Mouse (Mus musculus) midbrain, embryonic 10.5 days (tissue): Measurements from ENCODE around the gene Plekhn1. TPM values are rescaled to one million over a fixed set of nuclear protein-coding genes. Genes with fewer than 3 reads are reported as not detected.

Experiments
- DNase-seq: peaks from one replicate; pipeline ENCODE4 v3.0.0-alpha.2; 2017; ENCODE audit warnings: low spot score
- H3K27ac ChIP-seq: fragments of 300-500 bp; sonication (generic); replicated peaks from 2 replicates; pipeline ENCODE4 v1.5.1; 2016; ENCODE audit warnings: mild to moderate bottlenecking
- H3K27me3 ChIP-seq: fragments of 300-500 bp; sonication (generic); 2 replicates; pipeline ENCODE4 v1.6.1; 2016; ENCODE audit warnings: low read depth, mild to moderate bottlenecking; ENCODE audit not compliant: poor library complexity, severe bottlenecking
- H3K36me3 ChIP-seq: fragments of 300-500 bp; sonication (generic); 2 replicates; pipeline ENCODE4 v1.6.1; 2016; ENCODE audit warnings: mild to moderate bottlenecking, moderate library complexity
- H3K4me1 ChIP-seq: fragments of 300-500 bp; sonication (generic); 2 replicates; pipeline ENCODE4 v1.6.1; 2016
- H3K4me3 ChIP-seq: fragments of 300-500 bp; sonication (generic); 2 replicates; pipeline ENCODE4 v1.5.1; 2016; ENCODE audit warnings: mild to moderate bottlenecking, moderate library complexity
- H3K9me3 ChIP-seq: fragments of 300-500 bp; sonication (generic); replicated peaks from 2 replicates; pipeline ENCODE4 v1.6.1; 2016; ENCODE audit warnings: mild to moderate bottlenecking
- WGBS: fragments of 180-500 bp; shearing (Covaris S2); methylation state at CpG from one replicate; pipeline ENCODE4 v1.1.7; 2016; 5-methylcytosine and 5-hydroxymethylcytosine counted together
- polyA plus RNA-seq: library from polyadenylated mRNA; unstranded; fragments of >200 nt; fragmentation: Nextera tagmentation; extraction: Ambion mirVana; gene quantifications from 2 replicates; pipeline ENCODE4 v1.2.1, GENCODE M21; 2016

Plekhn1 gene
- polyA plus RNA-seq, 1 experiment from 2014 or later = 23.2 TPM

- DNase-seq = peak; percentile 48
- Histone ChIP-seq H3K27ac (peak overlapping the region; percentile 89), H3K9me3 (no peaks in the 10 kb centered on the region), H3K27me3 (peaks cover 40% of the 10 kb centered on the region), H3K4me3 (peak overlapping the region; percentile 67), H3K36me3 (peaks cover 26% of the 10 kb centered on the region), H3K4me1 (peaks cover 40% of the 10 kb centered on the region)
- WGBS = under 1% methylated on average over 49 of the region's 49 CpGs
Observed at GRCm38 (mm10) chr4:156203413-156204131, 31.1 kb downstream of the Plekhn1 start.

- H3K36me3 ChIP-seq = peaks cover 20% of the 10 kb centered on the region
- H3K27me3 ChIP-seq = peaks cover 40% of the 10 kb centered on the region
- under 1% methylated on average over 36 of the region's 39 CpGs for WGBS
- DNase-seq = peak; percentile 87
- H3K27ac ChIP-seq = peak within 1 kb of the TSS; percentile 89
- peak within 1 kb of the TSS; percentile 67 for H3K4me3 ChIP-seq
- peaks cover 46% of the 10 kb centered on the region for H3K4me1 ChIP-seq
- no peaks in the 10 kb centered on the region for H3K9me3 ChIP-seq
Observed at GRCm38 (mm10) chr4:156203001-156203412, 31.6 kb downstream of the Plekhn1 start, which contains the start of gene AW011738. Gene AW011738, plus strand, starts transcription at chr4:156203304.

GRCm38 (mm10) chr4:156202462-156202893, 32.2 kb downstream of the Plekhn1 start:
- WGBS = 54% methylated on average over 12 of the region's 12 CpGs
- H3K27me3 ChIP-seq = peaks cover 40% of the 10 kb centered on the region
- no peaks in the 10 kb centered on the region for H3K9me3 ChIP-seq
- H3K4me1 ChIP-seq = peaks cover 49% of the 10 kb centered on the region
- H3K27ac ChIP-seq = peak overlapping the region; percentile 89
- no peak for DNase-seq
- peaks cover 16% of the 10 kb centered on the region for H3K36me3 ChIP-seq
- peak overlapping the region; percentile 67 for H3K4me3 ChIP-seq

- Histone ChIP-seq H3K36me3 (peaks cover 2% of the 10 kb centered on the region; the same call in 1 of the 2 replicates), H3K9me3 (no peaks in the 10 kb centered on the region), H3K4me1 (peaks cover 63% of the 10 kb centered on the region), H3K27me3 (peaks cover 41% of the 10 kb centered on the region), H3K27ac (no peak within 1 kb of the TSS), H3K4me3 (no peak within 1 kb of the TSS)
- WGBS = 66% methylated on average over 10 of the region's 10 CpGs
- DNase-seq = no peak
Observed at GRCm38 (mm10) chr4:156200623-156201475, 33.8 kb downstream of the Plekhn1 start, which contains the start of gene Isg15. Gene Isg15, minus strand, starts transcription at chr4:156200818.

- under 1% methylated on average over 16 of the region's 26 CpGs for WGBS
Observed at GRCm38 (mm10) chr4:156197829-156198205, 36.8 kb downstream of the Plekhn1 start.

GRCm38 (mm10) chr4:156197131-156197828, 37.4 kb downstream of the Plekhn1 start, which contains the start of gene Agrn:
Gene Agrn, minus strand, starts transcription at chr4:156197488.
- peaks cover 66% of the 10 kb centered on the region for H3K4me1 ChIP-seq
- DNase-seq = no peak

More at GRCm38 (mm10) chr4:156197829-156198205, 36.8 kb downstream of the Plekhn1 start:
- Histone ChIP-seq H3K9me3 (no peaks in the 10 kb centered on the region), H3K36me3 (peaks cover 27% of the 10 kb centered on the region), H3K27ac (peak overlapping the region; percentile 95), H3K4me1 (peaks cover 66% of the 10 kb centered on the region), H3K4me3 (peak overlapping the region; percentile 94), H3K27me3 (peaks cover 29% of the 10 kb centered on the region)
- peak; percentile 97 for DNase-seq

GRCm38 (mm10) chr4:156195927-156196870, 38.5 kb downstream of the Plekhn1 start:
- Histone ChIP-seq H3K4me3 (peak overlapping the region; percentile 94), H3K4me1 (peaks cover 73% of the 10 kb centered on the region), H3K9me3 (no peaks in the 10 kb centered on the region), H3K36me3 (peaks cover 43% of the 10 kb centered on the region), H3K27ac (peak overlapping the region; percentile 95), H3K27me3 (peaks cover 19% of the 10 kb centered on the region; the same call in 1 of the 2 replicates)
- WGBS = 4% methylated on average over 35 of the region's 35 CpGs
- DNase-seq = peak; percentile 48

More at GRCm38 (mm10) chr4:156197131-156197828, 37.4 kb downstream of the Plekhn1 start, which contains the start of gene Agrn:
- no peaks in the 10 kb centered on the region for H3K9me3 ChIP-seq
- H3K27ac ChIP-seq = peak within 1 kb of the TSS; percentile 95
- peaks cover 23% of the 10 kb centered on the region for H3K27me3 ChIP-seq
- H3K36me3 ChIP-seq = peaks cover 32% of the 10 kb centered on the region
- peak within 1 kb of the TSS; percentile 94 for H3K4me3 ChIP-seq
- under 1% methylated on average over 40 of the region's 88 CpGs for WGBS

GRCm38 (mm10) chr4:156194346-156194745, 40.3 kb downstream of the Plekhn1 start:
- H3K4me3 ChIP-seq = peak overlapping the region; percentile 94
- DNase-seq = no peak
- H3K36me3 ChIP-seq = peaks cover 55% of the 10 kb centered on the region
- peaks cover 92% of the 10 kb centered on the region for H3K4me1 ChIP-seq
- H3K27ac ChIP-seq = peak overlapping the region; percentile 19; the same call in 1 of the 2 replicates
- no peaks in the 10 kb centered on the region for H3K9me3 ChIP-seq
- H3K27me3 ChIP-seq = peaks cover 14% of the 10 kb centered on the region; the same call in 1 of the 2 replicates
- 14% methylated on average over 6 of the region's 6 CpGs for WGBS

GRCm38 (mm10) chr4:156193906-156194305, 40.8 kb downstream of the Plekhn1 start:
- Histone ChIP-seq H3K4me3 (peak overlapping the region; percentile 94), H3K9me3 (no peaks in the 10 kb centered on the region), H3K4me1 (peaks cover 95% of the 10 kb centered on the region), H3K27ac (peak overlapping the region; percentile 19; the same call in 1 of the 2 replicates), H3K36me3 (peaks cover 55% of the 10 kb centered on the region), H3K27me3 (peaks cover 14% of the 10 kb centered on the region; the same call in 1 of the 2 replicates)
- DNase-seq = no peak
- WGBS = 66% methylated on average over 5 of the region's 5 CpGs

GRCm38 (mm10) chr4:156193200-156193590, 41.5 kb downstream of the Plekhn1 start:
- 0 out of 2 replicates have a peak overlapping the region, but pooled peaks have one; percentile 4 for H3K4me3 ChIP-seq
- H3K36me3 ChIP-seq = peaks cover 56% of the 10 kb centered on the region
- no peaks in the 10 kb centered on the region for H3K9me3 ChIP-seq
- peaks cover 14% of the 10 kb centered on the region; the same call in 1 of the 2 replicates for H3K27me3 ChIP-seq
- 31% methylated on average over 2 of the region's 2 CpGs for WGBS
- H3K4me1 ChIP-seq = peaks cover 95% of the 10 kb centered on the region
- no peak for DNase-seq
- H3K27ac ChIP-seq = no peak overlapping the region; the same call in 1 of the 2 replicates
